Mouse (Mus musculus) megakaryocyte, embryonic 14.5 days (primary cell): ENCODE measurements at regions not wholly inside any gene's neighbourhood (a gene's known extent, or its start where the extent isn't known, plus 50 kb on each side); places are given as distances from the start of the nearest gene placed in this dataset.

Source experiments
- H3K27me3 ChIP-seq: replicated peaks from 2 replicates; pipeline ENCODE3; 2012; ENCODE audit warnings: inconsistent platforms
- H3K36me3 ChIP-seq: replicated peaks from 2 replicates; pipeline ENCODE3; 2012; ENCODE audit warnings: low read length, inconsistent platforms, mixed read lengths
- H3K4me1 ChIP-seq: 2 replicates; pipeline ENCODE4 v1.6.1; 2012; ENCODE audit warnings: inconsistent platforms
- H3K4me3 ChIP-seq: replicated peaks from 2 replicates; pipeline ENCODE3; 2012; ENCODE audit warnings: moderate library complexity, mild to moderate bottlenecking, inconsistent platforms
- H3K9me3 ChIP-seq: 2 replicates; pipeline ENCODE4 v1.6.1; 2012; ENCODE audit warnings: inconsistent platforms
- FLI1 ChIP-seq: IDR thresholded peaks from 2 replicates; pipeline ENCODE4 v1.6.1; 2012; ENCODE audit warnings: low read length, inconsistent platforms, mixed read lengths
- GATA1 ChIP-seq: IDR thresholded peaks from 3 replicates; pipeline ENCODE4 v1.6.1; 2012; ENCODE audit warnings: mixed read lengths, low read length, inconsistent platforms, borderline replicate concordance

DNA sequence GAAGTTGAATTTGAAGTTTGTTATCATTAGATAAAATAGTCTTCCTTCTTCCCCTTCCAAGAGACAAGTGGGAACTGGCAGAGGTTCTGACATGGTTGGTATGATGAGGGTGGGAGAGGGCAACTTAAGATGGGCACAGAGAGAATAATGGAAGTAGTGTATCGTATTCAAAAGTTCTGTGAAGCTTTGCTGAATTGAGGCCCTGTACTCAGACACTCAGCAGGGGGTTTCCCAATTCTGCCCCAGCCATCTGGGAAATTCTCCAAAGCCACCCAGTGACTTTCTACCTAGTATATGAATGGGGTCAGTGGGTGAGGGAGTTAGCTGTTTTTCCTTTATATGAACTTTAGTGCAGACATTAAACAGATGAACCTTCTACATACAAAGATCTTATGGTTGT is 1058.7 kb downstream of the Gsdmc2 start:
- Histone ChIP-seq H3K4me1 (no peaks in the 10 kb centered on the region), H3K9me3 (no peaks in the 10 kb centered on the region), H3K4me3 (no peak overlapping the region), H3K36me3 (no peaks in the 10 kb centered on the region), H3K27me3 (no peaks in the 10 kb centered on the region)
- TF ChIP-seq GATA1 (no peak), FLI1 (no peak)

DNA sequence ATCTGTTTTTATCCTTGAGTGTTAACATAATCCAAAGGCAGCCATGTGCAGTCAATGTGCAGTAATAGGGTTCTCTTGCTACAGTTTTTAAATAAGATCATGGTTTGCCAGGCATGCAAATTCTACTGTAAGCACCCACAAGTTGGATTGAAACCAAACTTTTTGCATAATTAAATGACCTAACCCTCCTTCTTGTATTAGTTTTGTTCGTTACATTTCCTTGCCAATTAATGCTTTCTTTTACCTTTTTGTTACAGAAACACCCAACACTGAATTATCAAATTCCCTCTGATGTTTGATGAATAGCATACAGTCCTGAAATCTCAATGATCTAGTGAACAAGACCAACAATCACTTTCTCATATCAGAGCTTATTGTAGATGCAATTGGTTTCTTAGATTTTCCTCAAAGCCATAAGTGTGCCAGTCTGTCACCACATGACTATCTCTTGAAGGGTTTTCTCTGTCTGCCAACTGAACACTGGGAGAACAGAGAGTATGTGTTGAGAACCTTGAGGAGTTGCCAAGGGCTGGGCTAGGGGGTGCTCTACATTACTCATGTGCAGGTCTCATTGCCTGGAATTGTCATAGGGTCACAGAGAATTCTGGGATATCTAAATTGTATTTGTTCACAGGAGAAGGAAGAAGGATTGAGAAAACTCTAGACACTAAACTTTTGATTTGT is 1060.4 kb downstream of the Gsdmc2 start:
- no peaks in the 10 kb centered on the region for H3K36me3 ChIP-seq
- no peaks in the 10 kb centered on the region for H3K27me3 ChIP-seq
- no peak overlapping the region for H3K4me3 ChIP-seq
- TF ChIP-seq GATA1: no peak
- no peak for TF ChIP-seq FLI1
- H3K9me3 ChIP-seq: no peaks in the 10 kb centered on the region
- H3K4me1 ChIP-seq: no peaks in the 10 kb centered on the region; the same call in 1 of the 2 replicates

DNA sequence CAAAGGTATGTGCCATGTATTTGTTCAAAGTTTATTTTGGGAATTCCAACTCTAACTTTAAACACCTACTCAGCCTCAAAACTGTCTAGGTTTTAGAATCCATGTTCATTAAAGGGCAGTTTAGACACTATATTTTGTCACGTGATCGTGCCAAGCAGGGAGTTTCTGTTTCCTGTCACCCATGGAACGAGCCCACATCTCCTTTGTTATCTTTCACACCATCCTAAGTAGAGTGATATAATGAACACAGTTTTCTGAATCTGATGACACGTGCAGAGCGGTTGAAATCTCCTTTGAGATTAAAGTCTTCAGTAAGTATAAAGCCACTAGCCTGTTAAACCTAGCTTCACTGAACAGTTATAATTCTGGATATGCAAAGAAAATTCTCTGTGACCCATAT is 1066.1 kb downstream of the Gsdmc2 start:
- no peak overlapping the region for H3K4me3 ChIP-seq
- no peaks in the 10 kb centered on the region for H3K36me3 ChIP-seq
- no peaks in the 10 kb centered on the region for H3K9me3 ChIP-seq
- TF ChIP-seq FLI1 (no peak), GATA1 (no peak)
- H3K27me3 ChIP-seq: no peaks in the 10 kb centered on the region
- no peaks in the 10 kb centered on the region; the same call in 1 of the 2 replicates for H3K4me1 ChIP-seq

DNA sequence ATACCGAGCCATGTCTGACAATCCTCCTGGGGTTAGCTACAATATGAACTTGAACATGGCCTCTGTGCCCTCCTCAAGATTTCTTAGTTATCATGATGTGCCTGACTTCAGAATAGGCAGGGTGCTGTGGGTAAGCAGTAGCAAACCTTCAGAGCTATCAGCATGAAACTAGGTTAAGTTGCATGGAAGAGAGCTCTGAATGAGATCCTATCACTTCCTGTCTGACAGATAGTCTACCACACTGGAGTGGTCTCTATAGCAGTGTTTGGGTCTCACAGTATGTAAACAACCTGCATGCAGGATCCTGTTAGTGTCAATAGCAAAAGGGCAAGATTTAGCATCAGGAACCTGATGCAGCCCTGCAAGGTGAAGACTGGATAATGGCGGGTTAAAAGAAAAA is 1092.3 kb downstream of the Gsdmc2 start:
- TF ChIP-seq FLI1 (no peak), GATA1 (no peak)
- no peaks in the 10 kb centered on the region for H3K27me3 ChIP-seq

DNA sequence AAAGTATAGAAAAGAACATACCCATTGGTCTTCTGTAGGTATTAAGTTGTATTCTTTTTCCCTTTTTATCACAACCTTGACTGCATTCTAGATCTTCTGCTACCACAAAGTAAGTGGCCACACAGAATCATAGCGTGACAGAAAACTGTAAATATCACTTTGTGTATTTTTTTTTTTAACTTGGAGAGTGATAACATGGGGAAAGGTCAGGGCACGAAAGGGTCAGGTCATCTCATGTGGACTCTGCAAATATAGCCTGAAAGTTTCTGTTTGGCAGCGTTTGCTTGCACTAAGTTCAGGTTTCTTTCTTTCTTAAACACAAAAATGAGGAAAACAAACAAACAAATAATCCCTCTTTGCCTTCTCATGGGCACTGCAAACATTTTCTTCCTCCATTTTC is 1101.1 kb downstream of the Gsdmc2 start:
- Histone ChIP-seq H3K36me3 (no peaks in the 10 kb centered on the region), H3K9me3 (no peaks in the 10 kb centered on the region), H3K4me3 (no peak overlapping the region), H3K27me3 (no peaks in the 10 kb centered on the region), H3K4me1 (no peaks in the 10 kb centered on the region)
- no peak for TF ChIP-seq GATA1
- no peak for TF ChIP-seq FLI1

More for the DNA sequence above, 1092.3 kb downstream of the Gsdmc2 start:
- Histone ChIP-seq H3K9me3 (no peaks in the 10 kb centered on the region), H3K36me3 (no peaks in the 10 kb centered on the region), H3K4me1 (no peaks in the 10 kb centered on the region), H3K4me3 (no peak overlapping the region)

DNA sequence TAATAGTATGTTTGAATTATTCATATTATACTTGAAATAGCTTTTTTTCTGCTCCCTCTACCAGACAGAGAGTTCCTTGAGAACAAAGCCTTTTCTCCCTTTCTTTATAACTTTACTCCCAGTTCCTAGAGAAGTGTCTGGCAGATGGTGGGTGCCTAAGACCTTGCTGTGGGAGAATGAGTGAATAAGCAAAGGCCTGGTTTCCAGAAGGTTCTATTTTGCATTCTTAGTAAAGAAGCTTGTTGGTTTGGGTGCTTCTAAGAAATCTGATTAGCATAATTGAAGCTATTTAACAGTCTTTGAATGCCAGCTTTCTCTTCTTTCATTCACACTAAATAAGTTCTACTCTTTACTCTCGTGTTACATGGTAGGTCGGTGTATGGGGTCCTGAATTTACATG is 1104.2 kb downstream of the Gsdmc2 start:
- H3K36me3 ChIP-seq: no peaks in the 10 kb centered on the region
- H3K4me3 ChIP-seq: no peak overlapping the region
- H3K4me1 ChIP-seq: no peaks in the 10 kb centered on the region
- H3K9me3 ChIP-seq: no peaks in the 10 kb centered on the region
- TF ChIP-seq GATA1: no peak
- no peaks in the 10 kb centered on the region for H3K27me3 ChIP-seq

DNA sequence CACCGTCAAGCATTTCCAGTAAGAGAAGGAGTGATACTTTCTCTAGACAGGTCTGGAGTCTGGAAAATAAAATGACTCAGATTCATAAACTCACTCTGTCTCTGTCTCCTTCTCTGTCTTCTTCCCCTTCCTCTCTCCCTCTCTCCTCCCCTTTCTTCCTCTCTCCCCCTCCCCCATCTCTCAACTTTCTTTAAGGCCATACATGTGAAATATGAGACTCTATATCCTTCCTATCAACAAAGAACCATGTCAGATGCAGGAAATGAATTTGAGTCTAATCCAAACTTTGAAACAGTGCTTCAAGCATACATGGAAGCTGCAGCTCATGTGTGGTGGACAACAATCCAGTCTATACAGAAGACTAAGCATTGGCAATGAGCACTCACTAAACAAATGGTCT is 1109.6 kb downstream of the Gsdmc2 start:
- TF ChIP-seq FLI1 (no peak), GATA1 (no peak)
- Histone ChIP-seq H3K4me3 (no peak overlapping the region), H3K9me3 (no peaks in the 10 kb centered on the region), H3K4me1 (peaks cover 19% of the 10 kb centered on the region), H3K27me3 (no peaks in the 10 kb centered on the region), H3K36me3 (no peaks in the 10 kb centered on the region)

GRCm38 (mm10) chr15:62734900-62735299 is 1110.1 kb downstream of the Gsdmc2 start:
- Histone ChIP-seq H3K9me3 (no peaks in the 10 kb centered on the region), H3K4me1 (peaks cover 19% of the 10 kb centered on the region), H3K4me3 (no peak overlapping the region), H3K27me3 (no peaks in the 10 kb centered on the region), H3K36me3 (no peaks in the 10 kb centered on the region)
- TF ChIP-seq GATA1 (no peak), FLI1 (no peak)

- no peak for TF ChIP-seq FLI1
- no peak for TF ChIP-seq GATA1
- H3K27me3 ChIP-seq: no peaks in the 10 kb centered on the region
- H3K4me1 ChIP-seq: peaks cover 24% of the 10 kb centered on the region
Observed at GRCm38 (mm10) chr15:62730524-62730923, 1114.5 kb downstream of the Gsdmc2 start.

DNA sequence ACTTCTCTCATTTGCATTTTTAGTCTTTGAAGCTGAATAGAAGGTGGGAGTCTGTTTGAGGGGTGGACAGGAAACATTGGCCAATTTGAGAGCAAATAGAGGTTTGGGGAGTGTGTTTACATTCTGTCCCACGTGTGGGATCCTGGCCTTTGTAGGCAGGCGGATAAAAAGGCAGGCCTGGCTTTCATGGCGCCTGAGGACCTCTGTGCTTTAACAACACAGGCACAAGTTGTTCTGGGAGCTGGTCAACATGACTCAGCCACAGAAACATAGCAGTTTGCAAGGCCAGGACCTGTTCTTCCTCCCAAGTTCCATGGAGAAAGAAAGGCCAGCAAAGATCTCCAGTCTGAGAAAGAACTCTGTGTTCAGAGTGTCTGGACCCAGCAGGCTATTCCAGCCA is 1130.7 kb downstream of the Gsdmc2 start:
- Histone ChIP-seq H3K4me1 (peaks cover 5% of the 10 kb centered on the region; the same call in 1 of the 2 replicates), H3K9me3 (no peaks in the 10 kb centered on the region), H3K36me3 (no peaks in the 10 kb centered on the region), H3K4me3 (no peak overlapping the region), H3K27me3 (no peaks in the 10 kb centered on the region)
- no peak for TF ChIP-seq GATA1
- no peak for TF ChIP-seq FLI1

More at GRCm38 (mm10) chr15:62730524-62730923, 1114.5 kb downstream of the Gsdmc2 start:
- H3K36me3 ChIP-seq: no peaks in the 10 kb centered on the region
- H3K9me3 ChIP-seq: no peaks in the 10 kb centered on the region
- no peak overlapping the region for H3K4me3 ChIP-seq
